Mouse (Mus musculus): Measurements from ENCODE around the gene Trdmt1.

Trdmt1 gene

DNA sequence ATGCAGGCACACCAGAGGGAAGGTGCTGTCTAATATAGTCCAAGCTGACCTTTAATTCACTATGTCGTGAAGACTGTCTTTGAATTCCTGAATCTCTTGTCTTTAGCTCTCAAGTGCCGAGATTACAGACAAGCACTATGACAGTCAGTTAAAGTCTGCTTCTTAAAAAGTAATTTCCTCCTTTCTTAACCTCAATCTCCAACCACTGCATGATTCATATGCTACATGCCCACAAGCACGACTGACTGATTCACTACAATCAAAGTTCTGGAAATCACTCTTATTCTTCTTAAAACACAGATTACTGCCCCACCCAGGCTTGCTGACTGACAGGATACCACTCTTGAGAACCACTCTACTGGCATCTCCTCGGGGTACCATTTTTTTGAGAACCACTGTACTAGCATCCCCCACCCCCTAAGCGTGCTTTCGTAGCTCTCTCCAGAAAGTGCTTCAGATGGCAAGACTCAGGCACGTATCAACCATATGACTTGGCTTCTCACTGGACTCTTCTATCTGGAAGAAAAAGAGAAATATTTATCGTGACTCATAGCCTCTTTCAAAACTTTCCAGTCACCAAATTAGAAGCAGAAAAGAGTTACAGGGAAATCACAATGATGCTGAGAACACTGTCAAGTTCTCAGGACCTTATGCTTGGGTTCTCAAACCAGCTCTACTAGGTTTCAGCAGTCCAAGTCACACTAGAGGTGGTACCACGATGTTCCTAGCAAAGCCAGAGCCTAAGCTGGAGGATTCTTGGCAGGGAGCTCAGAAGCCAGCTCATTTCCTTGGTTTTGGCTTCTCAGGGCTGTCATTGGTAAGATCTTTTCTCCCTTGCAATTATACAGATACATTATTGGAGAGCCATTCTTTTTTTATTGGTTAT lies 12.9 kb upstream of the Trdmt1 start:
- no peak for DNase-seq (ENCODE audit: low spot score in 2 of 2)

DNA sequence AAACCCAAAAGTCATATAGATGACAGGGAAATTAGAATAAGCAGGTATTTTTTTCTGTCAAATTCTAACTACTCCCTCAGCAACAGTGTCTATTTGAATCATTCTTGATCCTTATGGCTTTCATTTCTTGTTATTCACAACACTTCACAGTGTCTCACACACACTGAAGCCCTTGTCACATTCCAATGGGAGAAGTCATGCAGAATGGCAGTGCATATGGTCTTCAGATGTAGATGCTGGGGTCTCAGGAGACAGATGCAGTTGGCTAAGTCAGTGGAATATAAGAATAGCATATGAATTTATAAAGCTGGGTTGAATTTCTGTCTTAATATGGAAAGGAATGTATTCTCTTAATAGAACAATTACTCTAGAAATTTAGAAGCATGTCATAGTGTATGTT lies 11.8 kb upstream of the Trdmt1 start:
- no peak for DNase-seq (ENCODE audit: low spot score in 2 of 2)

DNA sequence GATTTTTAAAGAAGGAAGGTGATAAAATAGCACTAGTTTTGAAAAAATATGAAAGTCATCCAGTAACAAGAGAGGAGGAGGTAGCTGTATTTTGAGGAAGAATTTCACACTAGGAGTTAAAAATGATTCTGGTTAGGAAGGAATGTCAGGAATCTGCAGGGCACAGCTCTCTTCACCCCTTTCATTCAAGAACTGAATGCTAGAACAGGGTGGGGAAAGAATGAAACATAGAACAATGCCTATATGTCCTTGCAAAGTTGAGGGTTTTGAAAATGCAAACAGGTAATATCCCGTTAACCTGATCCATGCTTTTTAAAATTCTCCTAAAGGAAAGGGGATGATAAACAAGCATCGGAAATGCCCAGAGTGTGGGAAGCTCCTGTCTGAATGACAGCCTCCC lies 9.5 kb upstream of the Trdmt1 start:
- DNase-seq (ENCODE audit: low spot score in 2 of 2), result no peak

DNA sequence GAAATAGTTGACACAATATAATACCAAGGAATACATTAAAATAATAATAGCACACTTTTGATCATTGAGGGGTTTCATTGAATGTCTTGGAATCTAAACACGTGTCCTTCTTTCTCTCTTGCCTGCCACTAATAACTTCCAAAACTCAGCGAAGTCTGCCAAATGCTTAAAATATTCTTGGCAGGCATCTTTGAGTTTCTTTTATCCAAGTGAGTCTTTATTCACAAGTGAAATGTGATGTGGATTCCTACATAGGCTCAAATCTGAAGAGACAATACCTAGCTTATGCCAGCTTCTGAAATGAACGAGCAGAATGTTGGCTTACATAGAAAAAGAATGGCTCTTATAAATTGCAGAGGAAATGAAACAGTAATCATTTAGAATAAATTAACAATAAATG lies 4.3 kb upstream of the Trdmt1 start:
- no peak for DNase-seq (ENCODE audit: low spot score in 2 of 2)

DNA sequence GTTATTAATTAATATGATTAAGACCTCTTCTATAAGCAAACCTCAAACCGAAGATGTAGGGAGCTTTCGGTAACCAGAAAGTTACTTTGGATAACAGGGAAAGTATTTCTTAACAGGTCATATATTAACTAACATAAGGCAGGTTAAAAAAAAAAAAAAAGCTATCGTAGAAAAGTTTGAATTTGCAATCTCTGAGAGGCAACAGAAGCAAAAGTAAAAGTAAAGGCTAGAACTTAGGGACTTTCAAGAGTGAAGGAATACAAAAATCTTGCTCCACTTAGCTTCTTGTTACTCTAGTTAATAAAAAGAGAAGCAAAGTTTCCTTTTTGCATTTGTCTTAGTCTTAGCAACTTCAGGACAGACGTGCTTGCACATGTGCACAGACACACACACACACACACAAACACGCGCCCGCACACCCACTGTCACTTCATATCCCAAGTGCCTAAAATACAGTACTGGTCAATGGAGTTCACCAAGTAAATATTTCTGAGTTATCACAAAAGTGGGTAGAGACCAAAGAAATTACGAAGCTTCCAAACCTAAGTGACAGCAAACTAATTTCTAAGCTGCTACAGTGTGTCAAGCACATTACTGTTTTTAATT lies 846 bp downstream of the Trdmt1 start:
- DNase-seq (ENCODE audit: low spot score in 2 of 2), result no peak

DNA sequence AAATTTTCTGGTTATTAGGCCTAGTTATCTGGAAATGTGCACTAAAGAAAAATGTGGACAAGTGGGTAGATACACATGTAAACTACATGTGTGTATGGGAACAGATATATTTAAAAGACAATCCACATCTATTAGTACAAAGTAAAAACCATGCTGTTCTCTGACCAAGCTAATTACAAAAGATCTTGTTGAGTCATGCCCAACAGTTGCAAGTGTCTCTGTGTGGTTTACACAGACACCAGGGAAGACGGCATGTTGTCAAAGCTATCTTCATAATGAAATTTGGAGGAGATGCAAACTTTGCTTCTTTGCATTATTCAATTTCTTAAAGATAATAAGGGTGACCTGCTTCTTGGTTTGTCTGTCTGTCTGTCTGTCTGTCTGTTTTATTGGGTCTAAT lies 4.6 kb downstream of the Trdmt1 start:
- DNase-seq (ENCODE audit: low spot score in 2 of 2), result no peak

DNA sequence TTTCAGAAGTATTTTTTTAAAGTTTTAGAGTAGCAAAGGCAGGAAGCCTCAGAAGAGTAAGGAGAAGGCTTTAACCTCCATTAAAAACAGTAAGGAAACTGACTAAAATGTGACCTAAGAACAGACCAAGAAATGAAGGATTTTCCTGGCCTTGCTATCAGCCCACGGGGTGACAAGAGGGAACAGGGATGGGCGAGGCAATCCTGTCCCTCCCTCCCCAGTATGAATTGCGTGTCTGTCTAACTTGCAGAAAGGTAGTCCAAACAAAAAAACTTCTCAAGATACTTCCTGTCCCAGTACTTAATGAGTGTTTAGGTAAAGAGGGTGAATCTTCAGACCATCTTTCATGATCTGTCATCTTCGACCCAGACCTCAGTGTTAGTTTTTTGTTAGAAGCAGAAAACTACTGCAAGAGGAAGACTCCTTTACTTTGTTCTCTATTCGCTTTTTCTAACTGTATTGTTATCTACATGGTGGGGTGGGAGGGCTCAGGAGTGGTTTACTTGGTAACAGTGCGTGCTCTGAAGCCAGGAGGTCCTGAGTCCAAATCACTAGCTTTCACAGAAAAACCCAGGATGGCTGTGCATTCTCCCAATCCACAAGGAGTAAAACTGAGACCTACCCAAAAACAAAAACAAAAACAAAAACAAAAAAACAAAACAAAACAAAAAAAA lies 5.6 kb downstream of the Trdmt1 start:
- no peak for DNase-seq (ENCODE audit: low spot score in 2 of 2)

DNA sequence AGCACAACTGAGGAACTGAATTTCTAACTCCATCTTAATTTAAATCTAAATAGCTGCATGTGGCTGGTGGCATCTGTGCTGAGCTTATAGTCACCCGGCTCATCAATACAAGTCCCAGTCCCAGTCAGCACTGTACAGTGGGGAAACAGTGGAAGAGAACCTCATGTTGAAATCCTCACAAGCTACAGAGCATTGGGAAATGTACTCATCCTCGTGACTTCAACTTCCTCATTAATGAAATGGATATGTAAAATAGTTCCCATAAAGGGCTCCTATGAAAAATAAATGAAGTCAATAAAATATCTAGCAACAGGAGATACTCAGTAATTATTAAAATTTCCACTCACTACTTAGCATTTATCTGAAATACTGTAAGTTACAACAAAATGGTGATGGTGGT lies 6.2 kb downstream of the Trdmt1 start:
- no peak for DNase-seq (ENCODE audit: low spot score in 2 of 2)

DNA sequence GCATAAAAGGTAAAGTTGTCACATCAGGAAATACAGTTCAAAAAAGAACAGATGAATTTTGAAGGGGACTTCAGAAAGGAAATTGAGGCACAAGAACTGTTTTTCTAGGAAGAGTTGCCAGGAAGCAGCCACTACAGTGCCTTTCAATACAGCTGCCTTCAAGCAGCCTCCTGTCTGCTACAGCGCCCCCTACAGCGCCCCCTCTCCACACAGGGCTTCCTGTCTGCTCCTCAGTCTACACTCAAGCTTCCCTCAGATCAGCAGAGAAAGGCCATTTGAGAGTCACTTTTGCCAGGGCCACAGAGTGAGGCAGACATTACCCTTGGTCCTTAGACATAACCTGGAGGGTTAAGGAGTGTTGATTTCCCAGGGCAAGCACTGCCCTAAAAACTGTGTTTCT lies 6.7 kb downstream of the Trdmt1 start:
- DNase-seq (ENCODE audit: low spot score in 2 of 2), result no peak

DNA sequence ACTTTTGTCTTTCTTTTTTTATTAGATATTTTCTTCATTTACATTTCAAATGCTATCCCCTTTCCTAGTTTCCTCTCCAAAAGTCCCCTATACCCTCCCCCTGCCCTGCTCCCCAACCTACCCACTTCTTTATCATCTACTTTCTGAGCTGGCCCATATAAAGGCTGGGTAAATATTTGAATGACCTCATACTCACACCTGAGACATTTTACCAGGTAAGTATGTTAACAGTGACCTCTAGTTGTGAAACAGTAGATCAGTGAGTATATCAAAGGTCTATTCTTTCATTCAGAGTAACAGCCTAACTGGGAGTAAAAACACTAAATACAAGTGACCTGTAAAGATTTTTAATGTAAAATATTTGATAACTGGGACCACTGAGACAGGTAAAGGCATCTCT lies 7.7 kb downstream of the Trdmt1 start:
- no peak for DNase-seq (ENCODE audit: low spot score in 2 of 2)

DNA sequence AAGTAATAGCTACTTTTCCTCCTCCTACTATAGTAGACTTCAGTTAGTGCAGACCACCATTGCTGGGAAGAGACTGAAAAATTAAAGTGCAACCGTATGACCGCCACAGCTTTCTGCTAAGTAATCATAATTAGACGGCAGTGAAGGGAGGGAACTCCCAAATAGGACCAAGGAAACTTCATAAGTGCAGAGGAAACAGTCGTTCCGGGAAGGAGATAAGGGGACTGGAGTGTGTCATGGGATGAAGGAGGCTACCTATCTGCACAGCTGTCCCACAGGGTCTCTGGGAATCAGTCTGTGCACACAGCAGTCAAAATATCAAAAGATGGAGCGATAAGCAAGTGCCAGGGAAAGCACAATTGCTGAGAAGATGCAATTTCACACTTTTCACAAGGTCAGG lies 13.8 kb downstream of the Trdmt1 start:
- no peak for DNase-seq (ENCODE audit: low spot score in 2 of 2)

DNA sequence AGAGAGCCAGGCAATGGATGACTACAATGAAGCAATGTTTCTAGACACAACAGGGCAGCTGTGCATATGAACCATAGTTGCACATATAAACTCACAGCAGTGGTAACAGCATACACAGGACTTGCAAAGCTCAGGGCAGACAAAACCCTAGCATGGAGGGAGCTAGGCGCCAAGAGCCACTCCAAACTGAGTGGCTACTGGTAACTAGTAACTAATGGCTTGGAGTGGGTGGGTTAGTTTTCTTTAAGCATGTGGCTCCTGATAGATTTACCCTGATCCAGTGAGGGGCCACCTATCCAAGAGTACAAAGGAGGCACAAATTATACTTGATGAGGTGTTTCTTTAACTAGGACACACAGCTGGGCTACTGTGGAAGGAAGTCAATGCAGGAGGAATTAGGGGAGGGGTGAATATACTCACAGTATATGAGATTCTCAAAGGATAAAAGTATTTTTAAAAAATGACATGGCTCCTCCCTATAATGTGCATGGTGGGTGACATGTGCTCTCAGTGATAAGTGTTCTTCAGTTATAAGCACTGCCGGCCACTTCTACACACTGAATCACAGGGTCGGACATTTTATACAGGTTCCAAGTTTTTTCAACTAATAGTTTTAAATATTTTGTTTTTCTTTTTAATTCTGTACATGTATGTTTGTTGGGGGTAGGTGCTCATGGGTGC lies 15.1 kb downstream of the Trdmt1 start:
- DNase-seq (ENCODE audit: low spot score in 2 of 2), result no peak

DNA sequence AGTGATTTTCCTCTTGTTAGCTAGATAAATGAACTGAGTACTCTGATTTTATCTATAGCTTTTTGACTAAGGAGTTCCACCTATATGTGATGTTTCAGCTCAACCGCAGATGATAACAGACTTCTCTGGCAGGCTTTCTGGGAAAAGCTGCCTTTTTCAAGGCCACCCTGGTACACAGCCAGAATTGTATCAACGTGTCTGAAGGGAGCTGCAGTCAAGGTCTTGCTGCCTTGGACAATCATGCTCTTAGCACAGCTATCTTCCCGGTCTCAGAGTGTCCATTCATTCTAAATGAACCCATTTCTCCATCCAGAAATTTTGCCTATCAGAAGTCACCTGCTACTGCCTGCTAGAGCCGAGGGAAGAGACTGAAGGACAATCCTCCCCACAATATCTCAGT lies 16.9 kb downstream of the Trdmt1 start:
- DNase-seq (ENCODE audit: low spot score in 2 of 2), result no peak

DNA sequence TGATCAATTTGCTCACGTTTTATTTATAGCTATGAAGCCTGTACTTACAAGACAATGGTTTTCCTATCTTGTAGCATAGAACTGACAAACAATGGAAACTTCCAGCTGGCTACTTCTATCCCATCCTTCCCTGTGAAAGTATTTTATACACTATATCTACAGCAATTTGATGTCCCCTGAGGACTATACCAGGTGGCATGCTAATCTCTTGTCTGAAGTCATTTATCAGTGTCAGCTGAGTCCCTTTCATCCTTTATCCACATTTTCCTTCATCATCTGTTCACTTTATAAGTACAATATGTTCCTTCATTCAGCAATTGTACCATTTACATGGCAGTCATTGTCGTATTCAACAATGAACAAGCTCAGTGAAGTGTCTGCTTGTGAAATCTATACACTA lies 17.3 kb downstream of the Trdmt1 start:
- DNase-seq (ENCODE audit: low spot score in 2 of 2), result no peak

DNA sequence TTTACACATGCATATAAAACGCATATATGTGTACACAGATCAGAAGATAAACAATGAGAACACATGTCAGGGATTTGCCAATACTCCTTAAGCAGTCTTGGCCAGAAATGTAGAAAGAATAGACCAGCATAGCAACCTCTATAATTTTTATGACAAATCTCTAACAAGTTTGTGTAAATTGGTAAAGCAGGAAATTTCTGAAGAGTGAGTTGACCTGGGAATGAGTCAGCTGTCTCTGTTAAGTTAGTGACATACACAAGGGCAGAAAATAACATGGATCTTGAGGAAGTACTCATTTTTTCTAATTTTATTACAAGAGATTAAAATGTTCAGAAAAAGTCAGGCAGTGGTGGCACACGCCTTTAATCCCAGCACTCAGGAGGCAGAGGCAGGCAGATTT lies 18.3 kb downstream of the Trdmt1 start:
- no peak for DNase-seq (ENCODE audit: low spot score in 2 of 2)

DNA sequence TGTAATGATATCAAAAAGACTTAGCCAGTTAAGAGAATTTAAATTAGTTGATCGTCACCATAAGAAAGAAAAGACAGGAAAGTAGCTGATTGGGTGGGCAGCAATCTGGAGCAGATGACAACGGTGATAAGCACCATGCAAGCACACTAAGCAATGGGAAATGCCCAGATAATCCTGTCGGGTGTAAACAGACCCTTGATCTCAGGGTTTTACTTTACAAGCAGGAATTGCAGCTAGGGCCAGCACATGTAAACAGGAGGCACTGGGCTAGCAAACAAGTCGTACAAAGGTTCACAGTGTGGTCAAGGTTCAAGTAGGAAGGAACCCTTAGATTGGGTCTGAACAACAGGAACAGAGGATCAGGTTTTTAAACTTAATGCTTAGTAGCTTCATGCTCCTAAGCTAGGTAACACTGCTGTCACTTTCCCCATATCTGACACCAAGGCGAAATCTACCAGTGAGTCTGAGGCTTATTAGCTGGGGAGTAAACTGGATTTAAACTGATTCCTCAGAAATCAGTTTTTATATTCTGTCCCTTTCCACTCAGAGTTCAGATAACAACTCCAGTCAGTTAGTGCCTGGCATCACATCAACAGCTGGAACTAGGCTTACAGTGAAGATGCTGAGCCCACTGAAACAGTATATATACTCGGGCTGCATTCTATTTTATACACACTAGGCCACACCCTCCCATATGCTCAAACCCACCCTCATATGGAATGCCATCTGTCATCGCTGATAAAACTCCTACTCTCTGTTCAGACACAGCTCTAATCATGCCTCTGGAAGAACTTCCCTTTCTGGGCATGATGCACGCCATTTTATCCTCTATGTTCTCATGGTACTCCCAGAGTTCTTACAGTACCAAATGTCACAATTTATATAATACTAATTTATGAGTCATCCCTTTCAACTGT lies 20.7 kb downstream of the Trdmt1 start:
- peak; percentile 80 to 81 for DNase-seq (ENCODE audit: low spot score in 2 of 2)

DNA sequence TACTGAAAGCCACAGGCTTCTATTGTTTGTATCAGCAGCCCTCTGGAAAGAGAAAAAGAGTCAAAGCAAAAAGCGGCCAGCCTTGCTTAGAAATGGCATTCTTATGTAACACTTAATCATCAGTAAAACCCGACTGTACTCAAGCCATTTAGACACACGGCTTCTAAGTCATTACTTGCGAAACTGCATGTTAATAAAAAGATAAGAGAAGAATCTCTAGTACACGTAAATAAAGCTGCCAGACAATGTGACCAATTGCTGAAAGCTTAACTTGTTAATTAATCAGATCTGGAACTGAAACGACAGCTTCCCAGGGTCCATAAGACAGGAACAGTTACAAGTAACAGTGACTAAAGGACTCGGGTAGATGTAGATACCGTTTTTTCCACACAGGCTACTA lies 22.4 kb downstream of the Trdmt1 start:
- DNase-seq (ENCODE audit: low spot score in 2 of 2), result no peak

DNA sequence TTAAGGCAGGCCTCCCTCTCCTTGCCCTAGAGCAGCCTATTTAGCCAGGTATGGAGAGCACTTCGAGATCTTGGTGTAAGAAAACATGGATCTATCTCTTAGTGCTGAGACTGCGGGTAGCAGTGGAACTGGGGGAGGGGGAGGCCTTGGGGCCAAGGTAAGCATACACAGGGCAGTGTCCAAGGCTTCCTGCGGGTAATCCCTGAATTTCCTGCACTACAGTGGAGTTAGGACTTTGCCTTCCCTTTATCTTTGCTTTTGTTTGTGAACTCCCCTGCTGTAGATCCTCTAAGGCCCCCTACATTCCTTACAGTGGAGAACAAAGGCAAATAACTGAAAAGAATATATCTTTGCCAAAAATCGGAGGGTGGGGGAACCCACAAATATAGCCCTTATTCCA lies 29.5 kb downstream of the Trdmt1 start:
- DNase-seq (ENCODE audit: low spot score in 2 of 2), result no peak

DNA sequence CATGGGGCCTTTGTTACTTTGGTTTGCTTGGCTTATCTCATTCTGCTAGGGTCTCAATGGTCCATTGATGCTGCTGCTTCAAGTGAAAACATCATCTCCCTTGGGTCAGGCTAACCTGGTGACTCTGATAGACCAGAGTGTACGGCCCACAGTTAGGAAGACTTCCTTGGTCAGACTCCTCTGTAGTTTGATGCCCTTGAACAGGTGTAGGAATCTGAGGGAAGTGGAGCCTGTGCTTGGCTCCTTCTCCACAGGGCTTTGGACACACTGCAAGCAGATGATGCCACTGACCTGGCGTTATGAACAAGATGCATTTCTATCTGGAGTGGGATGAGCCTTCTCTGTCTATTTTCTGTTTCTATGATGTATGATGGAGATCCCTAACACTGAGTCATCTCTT lies 41.8 kb downstream of the Trdmt1 start:
- no peak for DNase-seq (ENCODE audit: low spot score in 2 of 2)

DNA sequence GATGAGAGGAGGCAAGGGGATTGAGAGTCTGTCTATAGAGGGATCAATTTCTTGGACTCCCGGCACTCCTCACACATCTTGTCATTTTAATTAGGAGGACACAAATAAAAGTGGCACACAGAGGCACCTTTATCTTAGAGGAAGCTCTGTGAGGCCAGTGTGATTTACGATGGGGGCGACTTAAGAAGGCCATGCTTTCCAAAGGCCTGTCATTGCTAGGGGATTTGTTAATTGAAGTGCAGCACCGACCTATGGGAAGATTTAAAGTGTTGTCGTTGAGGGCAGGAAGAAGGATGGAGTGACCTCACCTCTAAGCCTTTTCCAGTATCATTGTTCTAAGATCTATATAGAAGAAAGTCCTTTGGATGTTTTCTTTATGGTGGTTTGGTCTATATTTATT lies 42.9 kb downstream of the Trdmt1 start:
- DNase-seq (ENCODE audit: low spot score in 2 of 2), result no peak

DNA sequence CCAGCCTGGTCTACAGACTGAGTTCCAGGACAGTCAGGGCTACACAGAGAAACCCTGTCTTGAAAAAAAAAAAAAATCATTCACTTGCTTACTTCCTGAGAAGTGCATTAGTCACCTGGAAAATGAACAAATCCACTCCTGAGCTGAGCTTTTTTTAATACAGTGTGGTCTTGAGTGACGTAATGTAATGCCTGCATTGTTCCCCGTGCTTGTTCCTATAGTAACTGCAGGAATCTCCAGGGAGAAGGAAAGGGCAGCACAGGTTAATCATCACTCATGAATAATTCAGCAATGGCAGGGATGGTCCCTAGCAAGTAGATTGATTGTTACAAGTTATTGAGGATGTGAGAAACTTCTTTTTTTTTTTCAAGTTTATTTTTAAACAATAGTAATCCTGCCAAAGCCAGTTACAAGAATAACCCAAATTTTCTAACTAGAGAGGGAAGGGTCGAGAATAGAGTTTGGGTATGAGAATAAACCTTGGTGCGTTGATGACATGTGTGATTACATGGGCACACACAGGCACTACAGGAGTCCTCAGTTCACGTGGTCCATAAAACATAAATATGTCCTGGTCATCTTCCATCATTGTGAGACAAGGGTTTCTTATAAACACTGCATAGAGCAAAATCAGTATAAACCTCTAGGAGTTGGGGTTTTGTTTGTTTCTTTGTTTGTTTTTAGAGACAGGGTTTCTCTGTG lies 44.0 kb downstream of the Trdmt1 start:
- DNase-seq (ENCODE audit: low spot score in 2 of 2), result peak in 1 of 2 experiments; percentile 32

All from right cerebral cortex, adult 2 months (tissue).